Mouse (Mus musculus) spleen, postnatal 36 days (tissue): ENCODE measurements around the gene Herc6.

Experiments used
- DNase-seq, 2 experiments: peaks; one replicate each; pipeline ENCODE4 v3.0.0; 2022; ENCODE audit warnings: low spot score in 2 of 2, mixed read lengths in 1 of 2

Gene Herc6

DNA sequence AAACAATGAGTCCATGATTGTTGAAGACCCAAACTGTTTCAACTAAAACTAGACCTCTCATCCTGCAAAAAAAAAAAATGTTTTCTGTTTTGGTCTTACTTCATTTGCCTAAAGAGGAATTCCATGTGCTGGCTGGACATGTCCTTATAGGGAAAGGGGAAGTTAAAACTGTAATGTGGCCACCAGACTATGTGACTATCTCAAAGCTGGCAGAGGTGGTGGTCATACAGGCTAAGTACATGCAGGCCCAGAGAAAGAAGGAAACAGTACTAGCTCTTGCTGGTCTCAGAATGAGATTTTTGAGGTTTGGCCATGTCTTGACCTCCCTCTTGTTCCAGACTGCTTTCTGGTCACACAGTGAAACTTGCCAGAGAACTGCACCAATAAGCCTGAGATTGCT lies 9.2 kb upstream of the Herc6 start:
- no peak for DNase-seq

DNA sequence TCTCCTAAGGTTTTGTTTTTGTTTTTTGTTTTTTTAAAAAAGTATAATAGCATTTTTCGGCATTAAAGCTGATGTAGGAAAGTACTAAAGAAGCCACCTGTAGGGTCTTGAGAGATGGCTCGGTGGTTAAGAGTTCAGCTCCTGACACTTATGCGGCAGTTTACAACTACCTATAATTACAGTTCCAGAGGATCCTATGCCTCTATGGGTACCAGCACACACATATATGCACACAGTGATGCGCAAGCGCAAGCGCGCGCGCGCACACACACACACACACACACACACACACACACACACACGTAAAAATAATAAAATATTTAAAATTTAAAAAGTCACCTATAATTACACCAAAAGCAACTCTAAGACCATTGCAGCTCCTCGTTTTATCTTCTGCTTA lies 795 bp downstream of the Herc6 start:
- no peak for DNase-seq

DNA sequence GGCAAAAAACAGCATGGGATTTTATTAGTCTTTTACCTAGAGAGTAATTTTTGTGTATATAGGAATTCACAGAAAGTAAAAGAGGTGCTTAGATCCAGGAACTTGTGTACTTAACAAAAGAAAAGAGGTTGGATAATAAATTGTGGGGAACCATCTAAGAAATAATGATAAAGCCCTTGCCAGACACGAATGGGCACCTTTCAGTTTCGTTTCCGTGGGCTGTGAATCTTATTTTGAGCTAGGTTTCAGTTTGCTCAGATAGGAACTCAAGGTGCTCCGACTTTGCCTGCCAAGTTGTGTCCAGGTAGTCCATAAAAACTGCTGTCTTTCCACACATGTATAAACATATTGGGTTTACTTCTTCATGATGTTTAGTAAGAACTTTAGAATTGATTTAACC lies 1.6 kb downstream of the Herc6 start:
- peak; percentile 56 to 69 for DNase-seq

DNA sequence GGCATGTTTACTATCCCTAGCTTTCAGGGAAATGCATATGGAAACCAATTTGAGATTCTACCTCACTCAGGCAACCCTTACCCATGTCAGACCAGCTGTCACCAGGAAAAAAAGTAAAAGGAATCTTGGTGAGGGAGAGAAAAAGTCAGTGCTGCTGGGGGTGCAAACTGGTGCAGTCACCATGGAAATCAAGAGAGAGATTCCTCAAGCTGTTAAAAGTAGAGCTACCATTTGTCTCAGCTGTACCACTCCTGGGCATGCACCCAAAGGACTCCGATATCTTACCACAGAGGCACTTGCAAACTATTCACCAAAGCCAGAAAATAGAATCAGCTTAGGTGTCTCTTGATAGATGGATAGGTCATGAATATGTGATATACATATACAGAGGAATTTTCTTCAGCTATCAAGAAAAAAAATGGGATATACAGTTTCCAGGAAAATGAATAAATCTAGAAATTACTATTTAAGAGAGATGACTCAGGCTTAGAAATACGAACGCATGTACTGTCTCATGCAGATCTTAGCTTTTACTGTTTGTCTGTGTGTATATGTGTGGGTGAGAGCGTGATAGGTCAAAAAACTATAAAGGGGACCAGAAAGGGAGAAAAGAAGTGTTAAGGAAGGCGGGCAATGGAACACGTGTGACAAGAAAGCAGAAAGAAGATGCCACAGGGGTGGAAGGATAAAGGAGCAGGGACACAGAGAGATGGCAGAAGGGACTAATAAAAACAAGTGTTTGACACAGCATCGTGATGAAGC lies 24.9 kb downstream of the Herc6 start:
- no peak for DNase-seq

DNA sequence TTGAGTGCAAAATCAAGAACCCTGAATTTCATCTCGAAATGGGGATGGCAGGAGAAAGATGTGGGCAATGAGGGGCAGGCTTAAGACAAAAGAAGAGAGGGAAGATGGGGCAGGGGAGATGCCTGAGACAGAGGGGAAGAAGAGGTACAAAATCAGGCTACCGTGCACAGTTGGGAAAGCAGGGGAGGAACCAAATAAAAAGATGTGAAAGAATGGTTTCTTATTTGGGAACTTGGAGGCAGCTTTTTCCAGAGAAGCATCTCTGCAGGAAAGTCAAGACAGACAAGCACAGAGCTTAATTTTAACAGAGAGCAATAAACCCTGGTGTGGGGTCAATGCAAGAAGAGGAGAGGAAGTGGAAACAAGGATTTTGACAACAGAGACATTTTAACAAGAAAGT lies 27.2 kb downstream of the Herc6 start:
- no peak for DNase-seq

DNA sequence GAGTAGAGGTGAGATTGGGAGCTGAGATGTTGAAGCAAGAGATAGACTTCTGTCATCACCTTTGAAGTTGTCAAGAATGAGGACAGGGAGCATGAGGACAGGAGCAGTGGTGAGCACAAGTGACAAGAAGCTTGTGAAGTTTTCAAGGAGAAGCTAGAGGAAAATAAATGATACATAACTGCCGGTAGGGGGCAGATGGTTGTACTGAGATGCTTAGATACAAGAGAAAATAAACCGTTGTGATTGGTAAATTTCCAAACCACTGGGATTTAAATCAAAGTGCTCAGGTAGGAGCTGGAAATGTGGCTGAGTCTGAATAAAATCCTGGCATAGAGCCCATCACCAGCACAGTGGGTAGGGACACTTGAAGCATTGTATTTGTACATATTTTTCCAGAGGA lies 28.8 kb downstream of the Herc6 start:
- no peak for DNase-seq

DNA sequence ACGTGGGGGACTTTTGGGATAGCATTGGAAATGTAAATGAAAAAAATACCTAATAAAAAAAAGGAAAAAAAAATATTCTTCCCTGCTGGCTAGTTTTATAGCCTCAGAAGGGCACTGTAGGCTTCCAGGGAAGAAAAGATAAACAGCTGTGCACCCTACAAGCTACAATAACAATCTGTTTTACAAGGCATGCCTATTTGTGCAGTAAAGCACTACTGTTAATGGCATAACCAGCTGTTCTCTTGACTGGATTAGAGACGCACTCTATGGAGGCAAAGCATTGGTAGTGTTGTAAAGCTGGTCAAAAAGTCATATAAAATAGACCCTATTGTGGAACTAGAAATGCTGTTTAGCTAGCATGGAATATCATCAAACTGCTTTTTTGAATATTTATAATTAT lies 35.0 kb downstream of the Herc6 start:
- DNase-seq, result no peak

DNA sequence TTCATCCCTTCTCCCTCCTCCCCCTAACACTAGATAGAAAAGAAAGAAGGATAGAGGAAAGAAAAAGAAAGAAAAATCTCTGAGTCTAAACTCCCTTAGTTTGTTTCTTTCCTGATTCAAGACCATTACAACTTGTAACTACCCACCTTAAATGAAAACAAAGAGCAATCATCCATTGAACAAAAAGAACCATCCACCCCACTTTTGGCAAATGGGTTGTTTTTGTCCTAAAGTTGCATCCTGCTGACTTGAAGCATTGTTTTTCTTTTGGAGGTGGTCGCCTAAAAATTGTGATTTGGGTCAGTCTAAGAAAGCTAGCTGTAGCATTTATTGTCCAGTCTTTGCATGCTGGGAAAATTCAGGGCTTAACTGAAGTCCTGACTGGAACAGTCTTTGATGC lies 58.7 kb downstream of the Herc6 start:
- no peak for DNase-seq

DNA sequence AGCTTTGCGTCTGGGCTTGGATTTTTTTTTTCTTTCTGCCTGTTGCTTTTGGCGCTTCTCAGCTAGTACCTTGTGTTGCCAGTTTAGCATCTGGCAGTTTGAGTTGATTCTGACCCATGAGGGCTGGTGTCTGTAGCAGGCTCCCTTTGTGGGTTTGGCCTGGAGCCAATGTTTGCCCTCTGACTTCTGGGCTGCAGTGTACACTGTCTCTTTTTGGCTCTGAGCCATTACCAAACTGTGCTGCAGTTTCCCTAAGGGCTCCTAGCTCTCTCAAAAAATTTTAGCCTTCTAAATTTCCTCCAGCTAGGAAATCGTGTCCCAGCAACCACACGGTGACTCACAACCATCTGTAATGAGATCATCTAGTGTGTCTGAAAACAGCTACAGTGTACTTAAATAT lies 61.0 kb downstream of the Herc6 start:
- DNase-seq, result peak; percentile 42 to 53

DNA sequence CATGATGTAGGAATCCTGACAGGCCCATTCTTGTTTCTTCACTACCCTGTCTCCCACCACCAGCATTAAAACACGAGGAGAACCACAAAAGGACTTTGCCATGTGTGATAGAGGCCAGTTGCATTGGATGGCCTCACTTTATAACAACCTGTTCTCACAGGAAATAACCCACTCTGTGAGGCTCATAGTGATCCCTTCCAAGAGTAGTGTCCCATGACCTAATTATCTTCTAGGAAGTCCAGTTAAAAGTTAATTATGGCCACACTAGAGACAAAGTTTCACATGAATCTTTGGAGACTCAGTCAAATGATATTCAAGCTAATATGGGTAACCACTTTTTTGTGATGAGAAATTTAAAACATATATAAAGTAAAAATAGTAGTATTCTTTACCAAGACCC lies 66.5 kb downstream of the Herc6 start:
- no peak for DNase-seq

DNA sequence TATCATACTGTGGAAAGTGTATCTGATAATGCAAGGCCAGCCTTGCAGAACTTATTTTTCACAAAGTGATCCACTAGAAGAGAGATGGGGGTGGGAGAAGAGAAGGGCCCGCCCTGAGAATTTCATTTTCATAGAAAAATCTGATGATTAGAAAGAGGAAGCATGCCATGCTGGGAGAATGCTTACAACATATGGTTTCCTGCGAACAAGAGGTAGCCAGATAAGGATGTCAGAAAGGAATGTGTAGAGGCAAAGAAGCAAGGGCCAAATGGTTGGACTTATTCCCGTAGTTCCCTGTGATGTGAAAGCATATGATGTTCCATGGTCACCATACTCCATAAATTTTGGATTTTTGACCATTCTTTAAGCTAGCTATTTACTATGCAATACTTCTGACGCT lies 80.5 kb downstream of the Herc6 start:
- no peak for DNase-seq

DNA sequence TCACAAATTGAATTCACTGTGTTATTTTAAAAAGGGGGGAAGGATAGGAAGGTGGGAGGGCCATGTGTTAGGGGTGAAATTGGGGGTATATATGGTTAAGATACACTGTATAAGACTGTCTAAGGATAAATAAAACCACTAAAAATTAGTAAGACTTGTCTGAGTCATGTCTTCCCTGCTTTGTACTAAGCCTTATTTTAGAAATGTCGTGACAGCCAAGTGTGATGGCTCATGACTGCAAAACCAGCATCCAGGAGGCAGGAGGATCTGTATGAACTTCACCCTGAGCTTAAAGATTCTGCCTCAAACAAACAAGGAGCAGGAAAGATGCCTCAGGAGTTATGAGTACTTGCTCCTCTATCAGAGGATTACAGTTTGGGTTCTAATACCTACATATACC lies 103.4 kb downstream of the Herc6 start:
- DNase-seq, result no peak

DNA sequence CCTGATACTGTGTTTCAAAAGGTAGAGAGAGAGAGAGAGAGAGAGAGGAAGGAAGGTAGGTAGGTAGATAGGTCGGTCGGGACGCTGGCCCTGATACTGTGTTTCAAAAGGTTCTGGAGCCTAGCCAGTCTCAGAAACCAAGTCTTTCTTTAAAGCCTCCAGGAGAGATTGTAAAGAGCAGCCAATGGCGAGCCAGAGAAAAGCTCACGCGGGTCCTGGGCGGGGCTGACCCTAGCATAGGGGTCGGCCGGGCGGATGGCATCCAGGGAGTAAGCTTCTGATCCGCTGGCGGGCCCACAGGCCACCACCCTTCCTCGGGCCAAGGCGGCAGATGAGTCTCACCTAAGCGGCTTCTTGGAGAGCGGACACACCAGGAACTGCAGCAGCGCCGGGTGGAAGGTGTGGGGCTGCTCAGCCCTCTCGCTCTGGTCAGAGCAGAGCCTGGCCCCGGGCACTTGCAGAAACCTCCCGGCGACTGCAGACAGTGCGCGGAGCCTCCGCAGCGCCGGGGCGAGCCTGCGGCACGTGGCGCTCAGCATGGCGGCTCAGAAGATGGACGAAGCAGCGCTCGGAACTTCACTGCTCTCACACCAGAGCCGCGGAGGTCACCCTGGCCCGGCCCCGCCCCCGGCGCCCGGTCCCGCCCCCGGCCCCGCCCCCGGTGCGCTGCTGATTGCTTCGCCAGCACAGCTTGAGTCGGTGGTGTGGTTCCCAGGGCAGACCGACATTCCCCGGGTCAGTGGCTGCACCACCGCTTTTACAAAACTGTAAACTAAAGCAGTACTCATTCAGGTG lies 110.9 kb downstream of the Herc6 start, which contains the start of gene Pyurf:
TSS of gene Pyurf (minus strand) at position 612 of the 795 bp plus-strand sequence.
- DNase-seq, result peak; percentile 85

DNA sequence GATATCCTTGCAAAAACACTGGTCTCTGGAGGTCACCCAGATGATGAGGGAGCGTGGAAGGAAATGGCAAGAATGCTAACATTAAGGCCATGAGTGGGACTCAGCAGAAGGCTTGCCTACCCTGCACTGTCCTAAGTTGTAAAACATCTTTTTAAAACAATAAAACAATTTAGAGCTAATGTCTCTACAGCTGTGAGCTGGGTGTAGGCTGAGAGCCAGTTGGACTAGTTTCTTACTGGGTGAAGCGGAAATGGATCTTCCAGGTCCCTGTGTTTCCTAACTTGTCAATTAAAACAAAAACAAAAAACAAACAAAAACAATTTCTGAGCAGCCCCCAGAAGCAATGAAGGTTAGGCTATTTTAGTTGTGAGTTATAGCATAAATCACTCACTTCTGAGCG lies 112.3 kb downstream of the Herc6 start:
- no peak for DNase-seq

DNA sequence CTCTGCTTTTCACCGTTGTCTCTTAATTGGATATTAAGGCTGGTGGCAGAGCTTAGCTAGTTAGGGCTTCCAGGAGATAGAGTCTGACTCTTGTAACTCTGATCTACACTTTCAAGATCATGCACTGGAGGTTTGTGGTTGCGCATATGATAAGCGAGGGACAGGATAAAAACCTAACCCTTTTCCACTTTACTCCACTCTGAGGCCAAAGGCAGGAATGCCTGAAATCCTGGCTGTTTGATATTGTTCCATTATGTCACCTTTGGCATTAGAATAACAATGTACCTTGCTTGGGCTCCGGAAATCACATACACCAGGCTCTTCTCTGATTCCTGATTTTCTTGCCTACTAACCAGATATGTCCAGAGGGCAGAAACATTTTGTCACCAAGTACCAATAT lies 120.9 kb downstream of the Herc6 start:
- DNase-seq, result no peak

DNA sequence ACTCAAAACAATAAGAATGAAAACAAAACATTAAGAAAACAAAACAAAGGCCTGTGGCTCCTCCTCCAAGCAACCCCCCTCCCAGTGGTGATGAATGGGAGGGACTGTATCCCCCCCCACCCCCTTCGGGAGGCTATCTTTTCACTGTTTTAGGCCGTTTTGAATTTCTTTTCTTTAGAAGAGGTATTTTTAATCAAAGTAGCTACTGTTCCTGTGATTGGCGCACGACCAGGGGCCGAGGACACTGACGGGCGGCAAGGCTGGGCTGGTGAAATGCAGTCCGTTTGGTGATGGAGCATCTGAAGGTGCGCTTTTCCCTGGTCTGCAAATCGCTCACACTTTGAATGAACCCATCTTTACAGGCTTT lies 121.6 kb downstream of the Herc6 start, which contains the start of gene Lancl2:
TSS of gene Lancl2 (plus strand) at position 165 of the 367 bp plus-strand sequence.
- DNase-seq, result no peak

DNA sequence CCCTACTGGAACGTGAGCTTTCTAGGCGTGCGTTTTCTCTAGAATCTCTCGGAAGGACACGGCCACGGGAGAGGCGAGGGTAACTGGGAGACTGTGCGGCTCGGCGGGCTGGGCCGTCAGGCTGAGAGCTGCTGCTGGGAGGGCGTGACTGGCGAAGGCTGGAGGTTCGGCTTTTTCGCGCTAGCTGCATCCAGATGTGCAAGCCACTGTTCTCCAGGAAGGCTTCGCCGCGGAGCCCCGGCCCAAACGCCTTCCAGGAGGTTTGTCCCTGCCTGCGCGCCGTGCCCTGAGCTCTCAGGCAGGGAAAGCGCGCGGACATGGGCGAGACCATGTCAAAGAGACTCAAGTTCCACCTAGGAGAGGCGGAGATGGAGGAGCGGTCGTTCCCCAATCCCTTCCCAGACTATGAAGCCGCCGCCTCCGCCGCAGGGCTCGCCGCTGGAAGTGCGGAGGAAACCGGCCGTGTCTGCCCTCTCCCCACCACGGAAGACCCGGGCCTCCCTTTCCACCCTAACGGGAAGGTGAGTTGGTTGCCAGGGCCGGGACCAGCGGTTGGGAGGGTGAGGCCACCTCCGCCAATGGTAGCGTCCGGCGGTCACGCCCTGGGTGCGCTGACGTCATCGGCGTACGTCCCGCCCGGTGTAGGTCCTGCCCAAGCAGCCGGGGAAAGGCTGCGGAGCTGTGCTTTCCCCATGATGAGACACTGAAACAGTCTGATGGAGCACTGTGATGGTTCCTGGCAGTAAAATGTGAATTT lies 122.1 kb downstream of the Herc6 start:
- DNase-seq, result peak; percentile 92 to 94

DNA sequence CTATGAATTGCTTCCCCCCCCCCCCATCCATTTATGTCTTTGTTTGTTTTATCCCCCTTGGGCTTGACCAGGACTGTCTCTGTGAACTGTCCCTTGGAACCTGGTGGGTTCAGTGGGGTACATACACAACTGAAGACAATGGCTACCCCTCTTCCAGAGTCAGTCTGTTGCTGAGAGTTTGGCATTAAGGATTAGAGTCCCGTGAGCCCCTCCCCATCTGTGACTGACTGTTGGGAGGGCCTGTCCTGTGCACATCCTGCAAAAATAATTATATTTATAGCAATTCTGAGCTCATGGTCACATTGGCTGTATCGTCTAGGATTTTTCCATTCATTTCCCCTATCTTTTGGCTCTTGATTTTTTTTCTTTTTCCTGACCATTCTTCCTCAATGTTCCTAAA lies 122.9 kb downstream of the Herc6 start:
- no peak for DNase-seq

DNA sequence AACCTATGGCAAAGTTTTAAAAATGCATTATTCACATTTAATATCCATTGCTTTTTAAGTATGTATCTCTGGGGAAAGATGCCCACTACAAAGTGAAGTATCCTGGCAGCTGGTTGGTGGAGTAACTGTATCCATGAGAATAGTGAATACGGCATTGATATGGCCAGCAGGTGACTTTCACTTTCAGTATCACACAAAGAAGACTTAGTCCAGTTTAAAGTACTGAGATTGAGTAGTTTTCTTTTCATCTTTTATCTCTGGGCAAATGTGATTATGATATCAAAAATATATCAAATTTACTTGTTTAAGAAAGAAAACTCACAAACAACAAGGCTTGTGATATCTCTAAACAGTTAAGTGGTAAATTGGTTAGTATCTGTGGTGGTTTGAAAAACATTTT lies 125.9 kb downstream of the Herc6 start:
- no peak for DNase-seq

DNA sequence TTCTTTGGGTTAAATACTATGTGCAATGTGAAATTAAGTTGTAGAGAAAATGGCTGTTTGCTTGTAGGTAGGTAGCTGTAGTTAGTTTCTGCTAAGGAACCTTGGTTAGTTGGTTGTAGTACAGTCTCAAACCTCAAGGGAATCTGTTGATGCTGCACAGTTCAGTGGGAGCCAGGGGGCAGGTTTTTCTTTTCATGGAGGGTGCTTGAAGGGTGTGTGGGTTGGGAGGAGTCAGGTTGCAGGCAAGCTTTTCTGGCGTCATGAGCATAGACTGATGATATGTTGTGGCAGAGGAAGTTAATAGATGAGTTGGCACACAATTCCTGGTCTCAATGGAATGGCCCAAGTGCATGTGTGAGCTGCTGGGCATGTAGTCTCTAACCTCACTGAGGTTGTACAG lies 130.9 kb downstream of the Herc6 start:
- DNase-seq, result no peak
